Mouse (Mus musculus) lung, postnatal 36 days (tissue): ENCODE data around the gene Pitpnm2.

Source experiments
- DNase-seq: peaks from one replicate; pipeline ENCODE4 v3.0.0; 2022; ENCODE audit warnings: mixed read lengths

The Pitpnm2 gene

GRCm38 (mm10) chr5:124247296-124247695, 2.3 kb downstream of the Pitpnm2 start:
- DNase-seq: no peak

GRCm38 (mm10) chr5:124244885-124245284, 4.7 kb downstream of the Pitpnm2 start:
- no peak for DNase-seq

- DNase-seq: no peak
These were observed 5.1 kb downstream of the Pitpnm2 start for GRCm38 (mm10) chr5:124244449-124244848.

GRCm38 (mm10) chr5:124243236-124243901, 6.2 kb downstream of the Pitpnm2 start:
- no peak for DNase-seq

GRCm38 (mm10) chr5:124241686-124242444, 7.7 kb downstream of the Pitpnm2 start:
- DNase-seq: no peak

GRCm38 (mm10) chr5:124240841-124241685, 8.5 kb downstream of the Pitpnm2 start:
- no peak for DNase-seq

- no peak for DNase-seq
These were observed 13.4 kb downstream of the Pitpnm2 start for GRCm38 (mm10) chr5:124236180-124236579.

- DNase-seq: no peak
These were observed 14.8 kb downstream of the Pitpnm2 start for GRCm38 (mm10) chr5:124234778-124235177.

- DNase-seq: no peak
These were observed 15.5 kb downstream of the Pitpnm2 start for GRCm38 (mm10) chr5:124233874-124234661.

GRCm38 (mm10) chr5:124233144-124233465, 16.5 kb downstream of the Pitpnm2 start:
- DNase-seq: no peak

GRCm38 (mm10) chr5:124232360-124233143, 17.0 kb downstream of the Pitpnm2 start:
- no peak for DNase-seq

GRCm38 (mm10) chr5:124230461-124230860, 19.1 kb downstream of the Pitpnm2 start:
- DNase-seq: no peak

- DNase-seq: peak; percentile 59
These were observed 22.4 kb downstream of the Pitpnm2 start for GRCm38 (mm10) chr5:124227193-124227592.

GRCm38 (mm10) chr5:124226494-124226893, 23.1 kb downstream of the Pitpnm2 start:
- peak; percentile 75 for DNase-seq

- DNase-seq: no peak
These were observed 23.7 kb downstream of the Pitpnm2 start for GRCm38 (mm10) chr5:124225891-124226290.

GRCm38 (mm10) chr5:124224321-124225092, 25.1 kb downstream of the Pitpnm2 start:
- DNase-seq: no peak

- no peak for DNase-seq
These were observed 26.0 kb downstream of the Pitpnm2 start for GRCm38 (mm10) chr5:124223574-124223973.

- no peak for DNase-seq
These were observed 26.9 kb downstream of the Pitpnm2 start for GRCm38 (mm10) chr5:124222696-124223095.

- DNase-seq: no peak
These were observed 27.9 kb downstream of the Pitpnm2 start for GRCm38 (mm10) chr5:124221736-124222040.

GRCm38 (mm10) chr5:124221037-124221735, 28.4 kb downstream of the Pitpnm2 start:
- DNase-seq: peak; percentile 88

- no peak for DNase-seq
These were observed 29.0 kb downstream of the Pitpnm2 start for GRCm38 (mm10) chr5:124220551-124220950.
